Mouse (Mus musculus): ENCODE data around the gene Glod5.

The Glod5 gene

GRCm38 (mm10) chrX:7968226-7968625 lies 50.1 kb downstream of the Glod5 start:
- DNase-seq (ENCODE audit: extremely low spot score) = no peak

DNA sequence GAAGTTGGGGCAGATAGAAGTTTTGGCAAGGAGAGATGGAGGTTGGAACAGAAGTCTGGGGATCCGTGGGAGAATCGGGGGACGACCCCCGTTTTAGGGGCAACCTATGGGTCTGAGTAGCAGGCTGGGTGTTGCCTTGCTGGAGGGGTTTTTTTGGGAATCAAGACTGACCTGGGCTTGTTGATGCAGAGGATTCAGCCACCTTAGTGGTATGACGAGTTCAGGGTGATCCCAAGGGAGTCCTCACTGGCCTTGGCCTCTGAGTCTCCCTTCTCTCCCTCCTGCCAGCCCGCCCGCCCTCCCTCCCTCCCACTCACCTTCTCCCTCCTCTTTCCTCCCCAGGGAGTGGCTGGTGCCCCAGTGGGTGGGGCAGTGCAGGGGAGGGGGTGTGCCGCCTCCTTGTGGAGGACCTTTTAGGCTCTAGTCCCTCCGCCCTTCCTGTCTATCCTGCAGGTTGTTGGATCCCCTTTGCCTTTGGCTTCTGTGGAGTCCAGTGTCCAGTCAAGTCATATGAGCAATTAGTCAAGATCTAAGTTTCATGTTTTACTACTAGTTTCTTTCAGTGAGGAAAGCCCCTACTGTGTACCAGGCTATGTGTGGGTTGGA lies 50.6 kb downstream of the Glod5 start:
- no peak for DNase-seq (ENCODE audit: extremely low spot score)

- no peak for DNase-seq (ENCODE audit: extremely low spot score)
Observed at GRCm38 (mm10) chrX:7966161-7966560, 52.1 kb downstream of the Glod5 start.

GRCm38 (mm10) chrX:7963829-7964626 lies 54.3 kb downstream of the Glod5 start:
- DNase-seq (ENCODE audit: extremely low spot score) = no peak

DNA sequence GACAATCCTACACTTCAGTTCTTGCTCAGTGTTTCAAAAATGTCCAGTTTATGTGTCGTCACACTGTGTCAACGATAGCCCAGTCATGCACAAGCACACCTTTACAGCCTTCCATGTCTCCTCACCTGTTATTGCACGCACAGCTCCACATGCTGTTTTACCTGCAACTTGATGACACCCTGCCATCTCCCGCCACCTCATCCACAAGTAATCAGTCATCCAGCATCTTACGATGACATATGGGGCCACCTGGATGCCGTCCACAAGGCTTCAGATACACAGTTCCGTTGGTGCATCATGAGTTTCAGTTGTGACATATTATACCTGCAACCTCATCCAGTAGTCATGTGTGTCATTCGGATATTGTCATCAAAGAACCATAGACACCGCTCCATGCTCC lies 59.4 kb downstream of the Glod5 start:
- DNase-seq (ENCODE audit: extremely low spot score) = no peak
